Mouse (Mus musculus) duodenum, adult 2 months (tissue): ENCODE results near the gene Swap70. TPM values are rescaled to one million over a fixed set of nuclear protein-coding genes. Genes with fewer than 3 reads are reported as not detected.

Experiments used
- polyA plus RNA-seq: library from polyadenylated mRNA; depleted of rRNA; stranded (reverse); fragments of >200 nt; gene quantifications from 2 replicates; pipeline ENCODE4 v1.2.3, GENCODE M21; 2012; ENCODE audit warnings: low replicate concordance; rRNA removed

Gene Swap70
- polyA plus RNA-seq, result 6.7 and 7.0 TPM in 2 replicates

GRCm38 (mm10) chr7:110221586-110222481 is at the start of gene Swap70:
TSS of gene Swap70 (plus strand) at chr7:110221711.

Other genes with a start within 250 kb of the Swap70 start
- gene Tmem41b, start 234.8 kb upstream of the Swap70 start, polyA plus RNA-seq, result 20.6 and 21.4 TPM in 2 replicates
- gene Ipo7, start 203.4 kb upstream of the Swap70 start, polyA plus RNA-seq, result 5.2 and 18.6 TPM in 2 replicates
- gene Zfp143, start 160.5 kb upstream of the Swap70 start, polyA plus RNA-seq, result 8.1 and 8.9 TPM in 2 replicates
- gene Wee1, start 99.7 kb upstream of the Swap70 start, polyA plus RNA-seq, result 7.0 and 9.1 TPM in 2 replicates